Mouse (Mus musculus): ENCODE results near the gene Fam19a5. TPM values are rescaled to one million over a fixed set of nuclear protein-coding genes. Genes with fewer than 3 reads are reported as not detected.

Fam19a5 gene
- 10 to 100 TPM; 11.3 to 11.6 TPM for total RNA-seq (2021)
- long read RNA-seq, experiment 1, partial matches to known transcripts, result 0 of 6 reads
- long read RNA-seq, experiment 1, other reads (novel, unspliced or antisense), result 2 of 6 reads
- long read RNA-seq, experiment 2, partial matches to known transcripts, result 0 of 6 reads
- long read RNA-seq, experiment 2, other reads (novel, unspliced or antisense), result 2 of 6 reads

DNA sequence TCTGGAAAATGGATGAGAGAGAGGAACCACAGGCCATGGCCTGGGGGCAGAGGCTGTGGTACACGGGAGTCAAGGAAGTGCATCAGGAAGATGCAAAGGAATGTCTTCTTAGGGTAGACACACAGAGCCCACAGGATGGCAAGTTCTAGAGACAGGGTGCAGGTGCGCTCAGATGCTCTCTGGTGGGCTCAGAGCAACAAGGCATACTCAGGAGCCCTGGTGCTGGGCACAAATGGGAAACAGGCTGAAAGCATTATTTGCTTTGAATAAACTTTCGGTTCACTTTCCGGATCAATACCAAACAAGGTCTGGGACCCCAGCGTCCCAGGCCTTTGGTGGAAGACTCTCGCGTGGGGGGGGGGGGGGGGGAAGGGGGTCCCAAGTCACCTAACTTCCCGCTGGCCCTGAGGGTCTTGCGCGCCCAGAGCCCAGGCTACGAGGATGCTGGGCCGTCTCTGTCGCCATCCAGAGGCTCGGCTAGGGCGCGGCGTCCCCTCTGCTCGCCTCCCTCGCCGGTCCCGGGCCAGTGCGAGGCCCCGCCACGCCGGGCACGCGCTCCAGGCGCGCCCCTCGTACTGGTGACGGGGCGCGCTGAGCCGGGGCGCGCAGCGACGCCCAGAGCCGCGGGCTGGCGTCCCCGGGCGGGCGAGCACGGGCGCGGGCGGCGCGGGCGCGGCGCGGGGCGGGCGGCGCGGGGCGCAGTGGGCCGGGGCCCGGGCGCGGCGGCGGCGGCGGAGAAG lies at the start of gene Fam19a5:
Gene Fam19a5, plus strand, starts transcription at position 701 of the 740 bp plus-strand sequence.
- DNase-seq (ENCODE audit: low spot score in 2 of 2), result no peak

DNA sequence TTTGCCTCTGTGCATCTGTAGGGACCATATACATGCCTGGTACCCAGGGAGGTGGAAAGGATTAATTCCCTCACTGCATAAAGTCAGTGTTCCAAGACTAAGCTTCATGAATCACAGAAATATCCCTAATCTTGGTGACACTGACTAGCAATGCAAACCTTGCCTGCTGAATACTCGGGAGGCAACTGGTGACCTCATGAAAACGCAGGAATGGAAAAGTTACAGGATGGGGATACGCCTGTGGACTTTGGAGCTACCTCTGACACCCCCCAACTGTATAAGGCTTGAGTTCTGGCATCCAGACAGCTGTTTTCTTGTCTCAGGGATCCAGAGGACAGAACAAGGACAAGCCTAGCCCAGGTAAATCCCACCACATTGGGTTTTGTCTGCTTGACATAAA lies 42.4 kb upstream of the Fam19a5 start:
- DNase-seq (ENCODE audit: low spot score in 2 of 2), result no peak

DNA sequence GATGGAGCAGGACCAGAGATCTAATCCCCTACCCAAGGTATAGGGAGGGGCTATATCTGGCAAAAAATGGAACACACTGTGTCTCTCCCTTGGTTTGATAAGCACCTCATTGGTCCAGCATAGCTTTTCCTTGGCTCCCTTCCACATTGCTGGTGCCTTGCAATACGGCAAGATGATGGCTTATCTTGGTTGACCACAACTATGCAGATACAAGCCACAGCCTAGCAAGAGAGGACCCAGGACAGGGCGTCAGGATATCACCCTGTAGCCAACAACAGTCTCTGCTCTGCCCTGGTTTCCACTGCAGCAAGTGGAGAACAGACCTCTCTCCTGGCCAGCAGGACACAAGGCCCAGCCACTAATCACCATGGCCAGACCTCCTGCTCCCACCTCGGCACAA lies 36.8 kb upstream of the Fam19a5 start:
- DNase-seq (ENCODE audit: low spot score in 2 of 2), result no peak

DNA sequence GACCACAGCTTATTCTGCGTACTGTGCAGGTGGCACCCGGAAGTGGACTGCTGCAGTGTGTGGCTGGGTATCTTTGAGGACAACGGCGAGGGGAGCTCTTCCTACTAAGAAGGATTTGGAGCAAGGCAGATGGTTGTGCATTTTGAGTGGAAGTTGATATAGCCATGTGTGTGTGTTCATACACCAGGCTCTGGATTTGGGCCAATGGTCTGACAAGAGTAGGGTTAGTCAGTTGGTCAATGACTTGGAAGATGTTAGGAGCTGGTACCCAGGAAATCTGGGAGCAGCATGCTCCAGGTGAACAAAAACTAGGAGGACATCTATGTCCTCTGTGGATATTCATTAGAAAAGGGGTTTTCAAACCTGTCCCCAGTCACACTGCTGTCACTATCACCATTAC lies 33.2 kb upstream of the Fam19a5 start:
- DNase-seq (ENCODE audit: low spot score in 2 of 2), result no peak

DNA sequence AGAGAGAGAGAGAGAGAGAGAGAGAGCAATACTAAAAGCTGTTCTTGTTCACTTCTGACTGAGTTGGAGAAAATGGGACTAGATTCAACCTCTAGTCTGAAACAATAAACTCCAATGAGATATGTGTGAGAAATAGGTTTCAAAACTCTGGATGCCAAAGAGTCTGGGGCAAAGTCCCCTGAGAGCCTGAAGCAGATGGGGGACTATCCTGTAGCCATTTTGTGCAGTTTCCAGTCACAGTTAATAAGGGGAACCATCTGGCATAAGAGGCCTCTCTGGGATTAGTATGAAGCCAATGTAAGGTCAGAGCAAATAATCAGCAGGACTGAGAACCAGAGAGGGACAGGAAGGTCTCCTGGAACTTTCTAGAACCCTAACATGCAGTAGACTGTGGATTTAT lies 25.9 kb upstream of the Fam19a5 start:
- DNase-seq (ENCODE audit: low spot score in 2 of 2), result no peak

DNA sequence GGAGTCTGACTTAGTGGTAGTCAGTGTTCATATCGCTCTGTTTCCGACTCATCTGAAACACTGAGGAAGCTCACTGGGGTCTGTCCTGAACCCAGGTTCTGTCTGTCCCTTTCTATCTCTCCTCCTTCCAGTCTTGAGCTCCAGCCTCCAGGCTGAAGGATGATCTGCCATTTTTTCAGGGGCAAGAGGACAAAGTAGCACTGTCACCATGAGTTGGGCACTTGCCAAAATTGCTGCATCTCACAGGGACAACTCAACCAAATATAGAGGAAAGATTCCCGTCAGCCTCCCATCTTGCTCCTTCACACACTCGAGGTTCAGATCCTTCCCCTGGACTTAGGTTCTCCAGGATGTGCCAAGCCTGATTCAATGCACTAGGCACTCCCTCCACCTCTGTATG lies 14.8 kb upstream of the Fam19a5 start:
- no peak for DNase-seq (ENCODE audit: low spot score in 2 of 2)

DNA sequence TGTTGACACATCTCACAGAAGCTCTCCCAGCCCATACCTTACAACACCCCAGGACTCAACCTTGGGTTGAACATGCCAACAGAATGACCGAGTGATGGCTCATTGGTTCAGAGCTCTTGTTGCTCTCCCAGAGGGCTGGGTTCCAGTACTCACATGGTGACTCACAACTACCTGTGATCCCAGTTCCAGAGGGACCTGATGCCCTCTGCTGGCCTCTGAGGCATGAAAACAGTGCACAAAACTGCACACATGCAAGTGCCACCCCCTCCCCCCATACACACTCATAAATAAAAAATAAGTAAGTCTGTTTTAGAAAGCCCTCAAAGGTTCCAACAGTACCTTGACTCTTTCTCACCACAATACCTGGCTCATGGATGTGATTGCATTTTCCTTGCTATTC lies 2.4 kb upstream of the Fam19a5 start:
- DNase-seq (ENCODE audit: low spot score in 2 of 2), result no peak

DNA sequence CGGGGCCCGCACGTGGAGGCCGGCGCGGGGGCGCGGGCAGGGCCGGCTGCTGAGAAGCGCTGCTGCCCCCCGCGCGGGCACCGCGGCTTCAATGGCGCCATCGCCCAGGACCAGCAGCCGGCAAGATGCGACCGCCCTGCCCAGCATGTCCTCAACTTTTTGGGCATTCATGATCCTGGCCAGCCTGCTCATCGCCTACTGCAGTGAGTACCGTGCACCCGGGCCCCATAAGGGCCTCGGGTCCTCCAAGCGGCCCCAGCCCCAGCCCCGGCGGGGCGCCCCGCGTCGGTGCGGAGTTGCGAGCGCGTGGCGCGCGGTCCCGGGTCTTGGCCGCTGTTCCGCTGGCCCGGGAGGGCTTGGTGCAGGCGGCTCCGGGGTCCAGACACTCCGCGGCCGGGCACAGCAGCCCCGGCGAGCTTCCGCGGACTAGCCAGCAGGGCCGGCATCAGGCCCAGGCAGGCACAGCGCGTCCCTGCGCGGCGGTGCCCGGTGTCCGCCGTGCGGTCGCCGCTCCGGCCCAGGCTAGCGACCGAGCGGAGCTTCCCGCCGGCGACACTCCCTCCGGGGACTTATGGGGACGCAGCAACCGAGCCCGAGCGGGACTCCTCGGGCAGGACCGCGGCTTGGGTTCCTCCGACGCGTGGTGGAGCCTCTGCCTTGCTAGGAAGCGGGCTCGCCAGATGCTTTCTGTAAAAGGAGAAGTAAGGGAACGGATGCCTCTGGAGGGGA lies 466 bp downstream of the Fam19a5 start:
- DNase-seq (ENCODE audit: low spot score in 2 of 2), result no peak

DNA sequence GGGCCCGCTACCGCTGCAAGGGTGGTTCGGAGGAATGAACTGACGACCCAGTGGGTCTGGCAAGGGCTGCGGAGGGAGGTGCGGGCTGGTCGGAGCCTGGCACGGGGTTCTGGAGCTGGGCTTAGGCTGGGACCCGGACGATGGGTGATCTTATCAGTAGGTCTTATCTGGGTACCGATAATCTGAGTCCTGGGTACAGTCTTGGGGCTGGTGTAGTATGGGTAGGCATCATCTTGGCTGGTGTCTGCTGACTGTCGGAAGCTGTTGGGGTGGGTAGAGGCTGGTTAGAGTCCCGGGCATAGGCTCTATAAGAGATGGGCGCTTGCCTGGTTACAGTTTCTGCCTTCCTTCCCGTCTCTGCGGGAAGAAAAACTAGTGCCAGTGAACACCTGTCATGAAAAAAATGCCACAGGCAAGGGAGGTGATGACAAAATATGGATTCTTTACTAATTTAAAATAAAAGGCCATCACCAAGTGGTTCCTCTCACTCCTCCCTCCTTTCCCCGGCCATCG lies 1.1 kb downstream of the Fam19a5 start:
- DNase-seq (ENCODE audit: low spot score in 2 of 2), result no peak

DNA sequence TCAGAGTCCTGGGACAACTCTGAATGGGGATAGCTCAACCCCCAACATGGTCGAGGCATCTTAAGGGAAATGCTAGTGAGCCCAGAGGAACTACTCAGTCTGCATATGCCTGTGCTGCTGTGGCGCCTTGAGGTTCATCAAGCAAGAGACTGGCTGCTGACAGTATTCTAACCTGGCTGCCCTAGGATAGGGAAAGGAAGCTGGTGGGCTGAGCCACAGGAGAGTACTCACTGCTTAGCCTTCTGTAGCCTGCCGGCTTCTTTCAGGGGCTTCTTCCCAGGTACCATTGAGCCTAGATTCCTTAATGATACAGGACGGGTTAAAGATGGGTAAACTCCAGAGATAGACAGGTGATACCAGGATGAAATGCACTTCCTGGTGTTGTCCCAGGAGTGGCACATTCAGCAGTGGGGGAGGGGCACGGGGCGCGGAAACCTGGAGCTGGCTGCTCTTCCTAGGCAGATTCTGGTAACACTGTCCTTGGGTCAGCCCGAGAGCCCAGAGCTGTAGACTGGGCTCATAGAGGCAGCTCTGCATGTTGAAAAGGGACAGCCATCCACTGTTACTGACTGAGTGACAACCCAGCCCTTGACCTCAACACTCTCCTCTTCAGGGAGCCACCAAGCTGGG lies 1.7 kb downstream of the Fam19a5 start:
- DNase-seq (ENCODE audit: low spot score in 2 of 2), result no peak

DNA sequence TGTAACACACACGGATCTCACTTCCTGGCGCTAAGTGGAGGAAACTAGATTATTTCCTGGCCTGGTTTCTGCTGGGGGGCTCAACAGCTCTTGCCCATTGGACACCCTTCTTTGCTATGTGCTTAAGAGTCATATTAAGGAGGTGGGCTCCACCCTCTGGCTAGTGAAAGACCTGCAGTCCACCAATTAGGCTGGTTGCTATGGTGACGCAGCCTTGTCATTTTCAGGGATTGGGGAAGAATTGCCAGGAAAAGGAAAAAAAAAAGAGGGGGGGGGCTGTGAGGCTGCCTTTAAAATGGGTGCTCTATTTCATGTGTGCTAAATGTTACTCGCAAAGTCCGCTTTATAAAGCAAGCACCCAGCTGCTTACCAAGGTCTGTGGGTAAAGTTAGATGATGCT lies 2.9 kb downstream of the Fam19a5 start:
- no peak for DNase-seq (ENCODE audit: low spot score in 2 of 2)

DNA sequence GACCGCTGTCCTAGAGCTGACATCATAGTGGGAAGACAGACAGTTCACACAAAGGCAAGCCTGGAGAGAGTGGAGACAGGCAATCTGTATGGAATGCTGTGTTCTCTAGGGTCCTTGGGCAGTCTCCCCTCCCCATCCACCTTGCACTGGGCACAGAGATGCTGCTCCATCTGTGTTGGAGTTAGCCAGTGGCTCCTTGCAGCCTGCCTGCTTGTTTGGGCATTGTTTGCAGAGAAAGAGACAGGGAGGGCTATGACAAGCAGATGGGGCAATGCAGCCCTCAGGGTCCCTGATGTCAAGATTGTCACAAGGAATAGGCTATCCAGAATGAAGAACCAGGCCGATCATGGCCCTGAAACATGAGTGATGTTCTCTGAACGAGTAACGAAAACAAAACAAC lies 5.6 kb downstream of the Fam19a5 start:
- DNase-seq (ENCODE audit: low spot score in 2 of 2), result no peak

DNA sequence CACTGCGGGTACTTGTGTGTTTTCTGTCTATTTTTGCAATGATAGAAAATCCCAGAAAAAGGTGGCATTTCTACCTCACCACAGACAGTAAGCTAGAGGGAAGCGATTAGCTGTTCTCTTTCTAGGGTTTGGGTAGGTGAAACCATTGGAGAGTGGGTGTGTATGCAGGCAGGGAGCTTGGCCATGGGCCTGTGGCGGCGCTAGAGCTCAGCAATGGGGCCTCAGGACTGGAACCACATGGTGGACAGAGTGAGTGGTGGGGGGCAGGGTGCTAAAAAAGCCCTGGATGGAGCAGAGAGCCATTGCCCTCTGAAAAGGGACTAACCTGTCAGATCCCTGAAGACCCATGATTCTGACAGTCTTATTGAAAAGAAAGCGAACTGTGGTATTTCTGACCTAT lies 6.7 kb downstream of the Fam19a5 start:
- no peak for DNase-seq (ENCODE audit: low spot score in 2 of 2)

DNA sequence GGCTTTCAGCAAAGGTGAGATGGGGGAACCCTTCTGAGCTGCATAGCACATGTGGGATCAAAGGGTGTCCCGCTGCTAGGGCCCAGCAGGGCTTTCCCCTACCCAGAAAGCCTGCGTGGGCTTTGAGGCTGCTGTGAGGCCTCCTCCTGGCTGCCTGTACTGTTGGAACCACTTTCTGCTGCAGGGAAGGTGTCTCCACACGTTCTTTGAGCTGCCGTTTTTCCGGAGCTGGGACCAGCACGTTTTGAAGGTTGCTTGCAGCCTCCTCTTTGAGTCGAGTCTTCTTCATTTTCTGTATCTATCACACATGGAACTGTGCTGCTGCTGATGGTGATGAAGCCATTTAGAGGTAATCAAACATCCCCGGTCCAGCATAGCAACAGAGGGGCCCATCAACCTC lies 7.5 kb downstream of the Fam19a5 start:
- DNase-seq (ENCODE audit: low spot score in 2 of 2), result no peak

DNA sequence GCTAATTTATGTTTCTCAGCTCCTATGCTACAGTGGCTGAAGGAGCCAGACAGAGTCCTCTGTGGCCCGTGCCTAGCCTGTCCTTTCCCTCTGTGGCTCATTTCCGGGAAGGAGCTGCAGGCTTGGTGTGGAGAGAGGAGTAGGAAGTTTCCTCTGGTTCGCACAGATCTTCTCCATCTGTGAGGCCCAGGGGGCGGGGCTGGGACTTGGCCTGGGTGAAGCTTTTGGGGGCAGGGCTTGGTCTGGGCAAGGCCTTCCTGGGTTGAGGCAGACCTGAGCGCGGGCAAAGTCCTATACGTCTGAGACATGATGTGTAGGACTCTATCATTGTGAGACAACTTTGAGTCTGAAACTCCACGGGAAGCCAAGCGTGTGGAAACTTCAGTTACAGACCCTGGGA lies 11.7 kb downstream of the Fam19a5 start:
- DNase-seq (ENCODE audit: low spot score in 2 of 2), result no peak

DNA sequence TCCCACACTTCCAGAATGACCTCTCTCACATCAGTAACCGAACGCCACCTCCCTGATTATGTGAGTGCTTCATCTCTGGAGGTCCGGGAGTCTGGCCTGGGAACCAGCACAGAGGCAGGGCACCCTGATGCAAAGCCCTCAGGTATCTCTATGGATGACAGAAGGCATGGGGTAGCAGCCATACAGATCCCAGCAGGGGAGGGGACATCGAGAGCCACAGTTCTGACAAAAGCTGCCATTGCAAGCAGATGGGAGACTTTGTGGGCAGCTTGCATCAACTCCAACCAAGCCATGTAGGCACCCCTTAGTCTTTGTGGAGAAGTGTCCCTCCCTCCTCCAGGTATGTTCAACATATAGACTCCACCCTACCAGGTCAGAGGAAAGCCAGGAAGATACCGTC lies 20.2 kb downstream of the Fam19a5 start:
- DNase-seq (ENCODE audit: low spot score in 2 of 2), result no peak

DNA sequence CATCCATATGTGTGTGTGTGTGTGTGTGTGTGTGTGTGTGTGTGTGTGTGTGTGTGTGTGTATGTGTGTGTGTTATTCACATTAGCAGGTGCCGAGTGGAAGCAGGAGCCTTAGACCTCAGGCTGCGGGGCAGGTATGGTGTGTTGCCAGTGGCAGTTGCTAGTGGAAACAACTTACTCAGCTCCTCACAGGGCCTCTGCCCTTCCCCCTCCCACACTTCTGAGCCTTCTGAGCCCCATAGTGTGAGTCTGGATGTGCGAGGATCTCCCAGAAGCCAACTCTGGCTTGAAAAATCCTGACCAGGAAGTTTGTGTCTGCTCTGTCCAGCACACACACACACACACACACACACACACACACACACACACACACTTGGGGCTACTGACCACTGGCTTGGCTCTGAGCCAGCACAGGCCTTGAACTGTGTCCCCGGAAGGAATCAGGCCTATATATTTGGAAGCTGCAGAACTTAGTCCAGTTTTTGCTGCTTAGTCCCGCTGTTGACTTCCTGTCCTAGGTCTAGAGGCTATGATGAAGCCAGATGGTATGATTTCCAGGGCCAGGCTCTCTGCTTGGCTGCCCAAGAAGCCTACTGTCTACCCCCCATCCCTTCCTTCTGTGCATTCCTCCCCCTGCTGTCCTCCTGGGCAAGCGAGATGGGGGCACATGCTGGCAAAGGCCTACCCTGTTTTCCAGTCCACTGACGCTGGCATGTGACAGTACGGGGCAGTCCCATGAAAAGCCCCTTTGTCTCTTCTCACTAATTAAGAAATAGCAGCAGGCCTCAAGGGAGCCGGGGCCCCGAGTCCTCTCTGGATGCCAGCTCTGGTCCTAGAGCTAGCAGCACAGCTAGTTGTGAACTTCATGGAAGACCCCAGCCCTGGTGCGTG lies 22.2 kb downstream of the Fam19a5 start:
- no peak for DNase-seq (ENCODE audit: low spot score in 2 of 2)

DNA sequence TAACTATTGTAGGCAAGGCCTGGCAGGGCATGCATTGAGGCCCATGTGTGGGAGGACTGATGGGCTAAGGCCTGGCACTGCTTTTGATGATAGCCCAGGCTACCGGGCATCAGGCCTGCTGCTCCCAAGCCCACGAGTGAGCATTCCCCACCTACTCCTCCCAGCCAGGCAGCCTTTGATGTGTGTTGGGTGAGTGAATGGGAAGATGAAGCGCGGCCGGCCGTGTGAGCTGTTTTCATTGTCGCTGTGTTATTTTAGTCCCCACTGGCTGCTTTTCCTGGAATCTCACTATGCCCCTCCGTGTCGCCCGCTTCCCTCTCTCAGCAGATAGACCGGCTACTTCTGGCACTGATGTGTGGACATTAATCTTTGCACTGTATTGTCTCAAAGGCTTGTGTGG lies 26.1 kb downstream of the Fam19a5 start:
- no peak for DNase-seq (ENCODE audit: low spot score in 2 of 2)

DNA sequence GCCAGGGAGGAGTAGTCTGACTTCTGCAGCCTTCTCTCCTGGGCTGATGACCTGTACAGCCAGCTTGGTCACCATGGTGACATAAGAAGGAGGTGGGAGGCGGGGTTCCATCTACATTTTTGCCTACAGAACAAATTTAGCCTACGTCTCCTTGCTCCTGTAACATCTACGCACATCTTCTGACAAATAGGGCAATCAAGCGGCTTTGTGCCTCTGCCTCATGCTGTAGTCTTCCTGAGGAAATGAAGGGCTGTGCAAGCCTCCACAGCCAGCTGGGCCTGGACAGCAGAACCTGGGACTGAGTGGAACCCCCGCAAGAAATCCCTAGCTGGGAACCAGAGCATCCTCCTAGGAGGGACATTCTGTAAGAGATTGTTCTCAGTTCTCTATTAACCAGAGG lies 35.8 kb downstream of the Fam19a5 start:
- DNase-seq (ENCODE audit: low spot score in 2 of 2), result no peak

DNA sequence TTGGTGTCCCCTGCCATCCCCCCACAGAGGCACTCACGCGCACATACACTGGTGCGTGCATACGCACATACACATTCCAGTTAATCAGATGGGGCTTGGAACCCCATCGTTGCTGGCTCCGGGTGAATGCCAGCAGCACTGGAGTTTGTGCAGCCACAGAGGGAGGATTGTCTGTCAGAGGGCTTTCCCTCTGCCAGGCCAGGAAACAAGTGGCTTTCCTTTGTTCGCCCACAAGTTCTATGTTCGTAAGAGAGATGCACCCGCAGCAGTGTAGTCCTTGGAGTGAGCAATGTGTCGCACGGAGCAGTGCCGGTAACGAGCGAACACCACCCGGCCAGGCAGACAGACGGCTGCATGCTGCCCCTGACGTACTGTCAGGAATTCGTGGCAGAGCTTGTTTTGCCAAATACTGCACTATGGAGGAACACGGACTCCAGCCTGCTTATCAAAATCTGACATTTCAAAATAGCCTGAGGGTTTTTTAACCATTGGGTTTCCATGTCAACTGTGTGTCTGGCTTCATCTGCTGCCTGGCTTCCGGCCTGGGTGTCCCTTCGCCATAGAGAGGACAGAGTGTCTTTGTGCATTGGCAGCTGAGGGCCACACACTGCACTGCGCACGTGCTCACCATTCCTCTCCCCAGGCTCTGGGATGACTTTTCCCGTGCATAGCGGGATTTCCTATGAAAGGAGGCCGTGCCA lies 40.0 kb downstream of the Fam19a5 start:
- no peak for DNase-seq (ENCODE audit: low spot score in 2 of 2)

Measured in adrenal gland, postnatal 4 days (tissue).